Mouse (Mus musculus) liver, embryonic 12.5 days (tissue): ENCODE results near the gene Pik3ip1. TPM values are rescaled to one million over a fixed set of nuclear protein-coding genes. Genes with fewer than 3 reads are reported as not detected.
A peak's percentile ranks its signal among the peaks of the same experiment; 100 is the strongest.

Experiments used
- ATAC-seq: fragments of 200-750 bp; cut with Nextera tagmentation; 2 replicates; pipeline ENCODE4 v1.8.0; 2017; ENCODE audit warnings: moderate number of reproducible peaks, mild to moderate bottlenecking, moderate library complexity
- H3K27ac ChIP-seq: fragments of 300-500 bp; sonication (generic); 2 replicates; pipeline ENCODE4 v1.5.1; 2016; ENCODE audit warnings: mild to moderate bottlenecking
- H3K27me3 ChIP-seq: fragments of 300-500 bp; sonication (generic); replicated peaks from 2 replicates; pipeline ENCODE4 v1.6.1; 2016; ENCODE audit warnings: mild to moderate bottlenecking, moderate library complexity
- H3K36me3 ChIP-seq: fragments of 300-500 bp; sonication (generic); 2 replicates; pipeline ENCODE4 v1.6.1; 2016; ENCODE audit warnings: mild to moderate bottlenecking, moderate library complexity
- H3K4me1 ChIP-seq: fragments of 300-500 bp; sonication (generic); 2 replicates; pipeline ENCODE4 v1.6.1; 2016
- H3K4me2 ChIP-seq: fragments of 300-500 bp; sonication (generic); 2 replicates; pipeline ENCODE4 v1.6.1; 2016; ENCODE audit warnings: mild to moderate bottlenecking, moderate library complexity
- H3K4me3 ChIP-seq: fragments of 300-500 bp; sonication (generic); 2 replicates; pipeline ENCODE4 v1.5.1; 2016; ENCODE audit warnings: mild to moderate bottlenecking, moderate library complexity
- H3K9ac ChIP-seq: fragments of 300-500 bp; sonication (generic); 2 replicates; pipeline ENCODE4 v1.6.1; 2016; ENCODE audit warnings: mild to moderate bottlenecking, moderate library complexity
- H3K9me3 ChIP-seq: fragments of 300-500 bp; sonication (generic); replicated peaks from 2 replicates; pipeline ENCODE4 v1.6.1; 2016; ENCODE audit warnings: mild to moderate bottlenecking, moderate library complexity
- WGBS: fragments of 180-500 bp; shearing (Covaris S2); methylation state at CpG from one replicate; pipeline ENCODE4 v1.1.7; 2016; ENCODE audit not compliant: insufficient replicate concordance; 5-methylcytosine and 5-hydroxymethylcytosine counted together
- polyA plus RNA-seq: library from polyadenylated mRNA; unstranded; fragments of >200 nt; fragmentation: Nextera tagmentation; extraction: Ambion mirVana; gene quantifications from 2 replicates; pipeline ENCODE4 v1.2.1, GENCODE M21; 2016

Pik3ip1 gene
- polyA plus RNA-seq, 1 experiment from 2014 or later, result 1.8 TPM

GRCm38 (mm10) chr11:3291311-3292061 is 38.7 kb upstream of the Pik3ip1 start:
- 1% methylated on average over 26 of the region's 26 CpGs for WGBS
- no peaks in the 10 kb centered on the region for H3K9me3 ChIP-seq
- peak overlapping the region; percentile 87 for H3K4me3 ChIP-seq
- peak overlapping the region; percentile 92 for H3K9ac ChIP-seq
- H3K27me3 ChIP-seq, result 0 out of 2 replicates have a peak, but pooled peaks cover 4% of the 10 kb centered on the region
- peaks cover 89% of the 10 kb centered on the region for H3K4me1 ChIP-seq
- H3K4me2 ChIP-seq, result peak overlapping the region; percentile 100
- peak overlapping the region; percentile 95 for H3K27ac ChIP-seq
- no peak for ATAC-seq
- H3K36me3 ChIP-seq, result peaks cover 43% of the 10 kb centered on the region

DNA sequence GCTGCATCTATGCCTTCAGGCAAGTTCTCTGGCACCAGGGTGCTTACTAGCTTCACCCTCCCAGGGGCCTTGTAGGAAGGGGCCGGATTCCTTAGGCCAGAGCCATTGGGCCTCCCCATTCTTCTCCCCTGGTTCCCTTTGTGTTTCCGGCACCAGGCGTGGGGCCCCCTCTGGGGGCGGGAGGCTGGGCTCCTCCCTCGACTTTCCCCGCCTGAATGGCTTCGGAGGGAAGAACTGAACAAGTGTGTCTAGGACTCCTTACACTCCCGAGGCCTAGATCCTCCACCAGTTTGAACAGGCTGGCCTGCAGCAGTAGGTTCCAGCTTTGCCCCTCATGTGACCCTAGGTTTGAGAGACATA is 38.2 kb upstream of the Pik3ip1 start:
- Histone ChIP-seq H3K4me3 (peak overlapping the region; percentile 87), H3K4me1 (peaks cover 94% of the 10 kb centered on the region), H3K9me3 (no peaks in the 10 kb centered on the region), H3K9ac (peak overlapping the region; percentile 92), H3K27ac (peak overlapping the region; percentile 95), H3K27me3 (0 out of 2 replicates have a peak, but pooled peaks cover 4% of the 10 kb centered on the region), H3K4me2 (peak overlapping the region; percentile 100), H3K36me3 (peaks cover 49% of the 10 kb centered on the region)
- peak; percentile 52 for ATAC-seq
- whole genome bisulfite sequencing, result 0% methylated on average over 8 of the region's 8 CpGs

- H3K9ac ChIP-seq, result peak overlapping the region; percentile 92
- H3K4me3 ChIP-seq, result peak overlapping the region; percentile 87
- H3K27ac ChIP-seq, result peak overlapping the region; percentile 95
- H3K36me3 ChIP-seq, result peaks cover 56% of the 10 kb centered on the region
- 1% methylated on average over 8 of the region's 8 CpGs for WGBS
- H3K4me2 ChIP-seq, result peak overlapping the region; percentile 100
- H3K27me3 ChIP-seq, result 0 out of 2 replicates have a peak, but pooled peaks cover 4% of the 10 kb centered on the region
- ATAC-seq, result no peak
- peaks cover 90% of the 10 kb centered on the region for H3K4me1 ChIP-seq
- H3K9me3 ChIP-seq, result no peaks in the 10 kb centered on the region
Measured at GRCm38 (mm10) chr11:3292711-3293249, 37.4 kb upstream of the Pik3ip1 start.

- Histone ChIP-seq H3K9ac (peak overlapping the region; percentile 92), H3K27me3 (0 out of 2 replicates have a peak, but pooled peaks cover 4% of the 10 kb centered on the region), H3K4me3 (peak overlapping the region; percentile 87), H3K36me3 (peaks cover 62% of the 10 kb centered on the region), H3K9me3 (no peaks in the 10 kb centered on the region), H3K4me1 (peaks cover 90% of the 10 kb centered on the region), H3K4me2 (peak overlapping the region; percentile 100), H3K27ac (peak overlapping the region; percentile 95)
- no peak for ATAC-seq
- 57% methylated on average over 4 of the region's 4 CpGs for WGBS
Measured at GRCm38 (mm10) chr11:3293361-3293760, 36.8 kb upstream of the Pik3ip1 start.

DNA sequence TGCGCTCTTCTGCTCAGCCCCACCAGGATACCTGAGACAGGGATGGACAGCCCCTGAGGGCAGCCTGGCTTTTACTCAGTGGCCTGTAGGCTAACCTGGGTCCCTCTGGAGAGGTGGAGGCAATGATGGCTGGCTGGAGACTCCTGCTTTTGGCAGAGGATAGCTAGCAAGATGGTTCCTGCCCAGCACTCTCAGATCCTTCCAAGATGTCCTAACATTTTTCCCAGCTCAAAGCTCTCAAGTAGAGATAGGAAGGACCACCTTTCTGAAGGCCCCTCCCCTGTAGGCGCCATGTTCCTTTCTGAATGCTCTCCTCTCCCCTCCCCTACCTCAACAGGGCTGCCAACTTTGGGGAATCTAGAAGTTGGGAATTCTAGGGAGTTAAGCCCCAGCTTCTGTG is 35.6 kb upstream of the Pik3ip1 start:
- Histone ChIP-seq H3K4me2 (peak overlapping the region; percentile 100), H3K27ac (no peak overlapping the region)

DNA sequence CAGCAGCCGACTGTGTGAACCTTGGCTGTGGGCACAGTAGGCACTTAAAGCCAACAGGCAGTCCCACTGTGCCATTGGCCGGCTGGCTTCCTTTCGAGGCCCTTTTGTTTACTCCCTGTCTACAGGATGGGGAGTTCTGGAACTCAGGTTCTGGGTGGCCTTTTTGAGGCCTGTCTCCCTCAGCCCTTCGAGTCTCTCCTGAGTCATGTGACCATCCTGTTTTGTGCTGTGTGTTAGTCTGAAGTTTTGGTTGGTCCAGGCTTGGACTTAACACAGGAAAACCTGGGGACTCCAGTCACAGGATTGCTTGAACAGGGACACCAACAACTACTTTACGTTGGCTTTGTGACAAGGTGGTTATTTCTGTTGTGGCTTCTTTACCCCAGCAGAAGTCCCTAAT is 34.1 kb upstream of the Pik3ip1 start:
- Histone ChIP-seq H3K4me3 (no peak overlapping the region), H3K4me2 (no peak overlapping the region), H3K27ac (peak overlapping the region; percentile 41; the same call in 1 of the 2 replicates), H3K9ac (no peak overlapping the region), H3K4me1 (peaks cover 68% of the 10 kb centered on the region), H3K36me3 (peaks cover 88% of the 10 kb centered on the region), H3K27me3 (no peaks in the 10 kb centered on the region), H3K9me3 (no peaks in the 10 kb centered on the region)
- no peak for ATAC-seq
- WGBS, result 67% methylated on average over 5 of the region's 5 CpGs

More for the DNA sequence above, 35.6 kb upstream of the Pik3ip1 start:
- H3K4me3 ChIP-seq, result peak overlapping the region; percentile 87; the same call in 1 of the 2 replicates
- no peak for ATAC-seq
- H3K9ac ChIP-seq, result peak overlapping the region; percentile 9; the same call in 1 of the 2 replicates
- H3K27me3 ChIP-seq, result no peaks in the 10 kb centered on the region
- H3K4me1 ChIP-seq, result peaks cover 77% of the 10 kb centered on the region
- no peaks in the 10 kb centered on the region for H3K9me3 ChIP-seq
- peaks cover 75% of the 10 kb centered on the region for H3K36me3 ChIP-seq
- 82% methylated on average over 2 of the region's 2 CpGs for WGBS

- H3K36me3 ChIP-seq, result peaks cover 100% of the 10 kb centered on the region
- ATAC-seq, result peak; percentile 19; the same call in 1 of the 2 replicates
- no peak overlapping the region for H3K9ac ChIP-seq
- H3K27ac ChIP-seq, result peak overlapping the region; percentile 47; the same call in 1 of the 2 replicates
- no peak overlapping the region for H3K4me2 ChIP-seq
- WGBS, result 74% methylated on average over 10 of the region's 10 CpGs
- H3K4me3 ChIP-seq, result no peak overlapping the region
- H3K4me1 ChIP-seq, result peaks cover 47% of the 10 kb centered on the region
- H3K9me3 ChIP-seq, result no peaks in the 10 kb centered on the region
- no peaks in the 10 kb centered on the region for H3K27me3 ChIP-seq
Measured at GRCm38 (mm10) chr11:3297871-3298812, 32.1 kb upstream of the Pik3ip1 start.

DNA sequence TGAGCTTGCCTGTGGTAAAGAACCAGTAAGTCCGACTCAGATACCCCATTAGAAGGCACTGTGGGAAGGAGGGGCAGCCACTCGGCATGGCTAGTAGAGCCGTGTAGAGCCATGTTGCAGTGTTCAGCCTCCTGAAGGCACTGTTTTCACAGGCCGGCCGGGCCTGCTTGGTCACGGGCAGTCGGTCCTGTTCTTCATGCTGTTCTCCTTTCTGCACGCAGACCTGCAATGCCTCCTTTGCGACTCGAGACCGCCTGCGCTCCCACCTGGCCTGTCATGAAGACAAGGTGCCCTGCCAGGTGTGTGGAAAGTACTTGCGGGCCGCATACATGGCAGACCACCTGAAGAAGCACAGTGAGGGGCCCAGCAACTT is 31.4 kb upstream of the Pik3ip1 start:
- no peak for ATAC-seq
- peak overlapping the region; percentile 47; the same call in 1 of the 2 replicates for H3K27ac ChIP-seq
- WGBS, result 86% methylated on average over 14 of the region's 14 CpGs

DNA sequence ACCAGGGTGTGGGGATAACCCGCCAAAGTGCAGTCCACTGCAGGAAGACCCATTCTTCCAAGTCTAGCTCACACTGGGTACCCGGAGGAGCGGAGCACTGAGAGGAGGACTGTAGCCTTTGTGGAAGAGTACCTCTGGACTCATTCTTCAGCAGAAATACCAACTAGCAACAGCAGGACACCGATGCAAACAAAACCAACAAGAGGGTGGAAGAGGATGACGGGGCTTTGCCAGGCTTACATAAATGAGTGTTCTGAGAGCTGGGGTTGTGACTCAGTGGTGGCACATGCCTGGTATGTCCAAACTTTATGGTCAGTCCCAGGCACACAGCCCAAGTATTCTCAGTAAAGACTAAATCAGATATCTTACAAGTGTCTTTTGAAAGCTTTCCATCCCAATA is 29.1 kb upstream of the Pik3ip1 start:
- Histone ChIP-seq H3K4me1 (peaks cover 18% of the 10 kb centered on the region), H3K27me3 (no peaks in the 10 kb centered on the region), H3K27ac (no peak overlapping the region), H3K4me3 (no peak overlapping the region), H3K4me2 (no peak overlapping the region), H3K36me3 (peaks cover 99% of the 10 kb centered on the region), H3K9ac (no peak overlapping the region), H3K9me3 (no peaks in the 10 kb centered on the region)
- ATAC-seq, result no peak
- WGBS, result 86% methylated on average over 5 of the region's 5 CpGs

More for the DNA sequence above, 31.4 kb upstream of the Pik3ip1 start:
- no peak overlapping the region for H3K4me2 ChIP-seq
- H3K4me3 ChIP-seq, result no peak overlapping the region
- no peak overlapping the region for H3K9ac ChIP-seq
- peaks cover 100% of the 10 kb centered on the region for H3K36me3 ChIP-seq
- H3K9me3 ChIP-seq, result no peaks in the 10 kb centered on the region
- H3K27me3 ChIP-seq, result no peaks in the 10 kb centered on the region
- peaks cover 41% of the 10 kb centered on the region for H3K4me1 ChIP-seq

- ATAC-seq, result no peak
- 79% methylated on average over 4 of the region's 4 CpGs for WGBS
- Histone ChIP-seq H3K36me3 (peaks cover 99% of the 10 kb centered on the region), H3K27me3 (no peaks in the 10 kb centered on the region), H3K9me3 (no peaks in the 10 kb centered on the region), H3K9ac (no peak overlapping the region), H3K4me1 (peaks cover 7% of the 10 kb centered on the region; the same call in 1 of the 2 replicates), H3K4me2 (no peak overlapping the region), H3K27ac (no peak overlapping the region), H3K4me3 (no peak overlapping the region)
Measured at GRCm38 (mm10) chr11:3302385-3302784, 27.8 kb upstream of the Pik3ip1 start.

DNA sequence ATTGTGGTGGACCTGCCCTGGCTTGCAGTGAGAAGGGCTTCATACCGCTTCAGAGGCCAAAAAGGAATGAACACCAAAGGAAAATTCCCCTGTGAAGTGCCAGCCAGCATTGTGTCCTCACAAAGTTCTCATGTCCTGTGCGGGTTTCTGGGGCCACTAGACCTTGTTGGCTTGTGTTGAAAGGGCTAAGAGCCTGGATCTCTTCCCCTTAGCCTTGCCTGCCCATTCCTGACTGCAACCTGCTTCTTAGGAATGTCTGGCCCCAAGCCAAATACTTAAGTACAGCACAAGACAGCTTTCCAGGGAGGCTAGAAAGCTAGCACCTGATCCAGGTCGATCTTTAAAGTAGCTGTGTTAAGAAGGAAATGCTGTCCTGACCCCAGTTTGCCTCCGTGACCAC is 27.4 kb upstream of the Pik3ip1 start:
- Histone ChIP-seq H3K4me2 (no peak overlapping the region), H3K9me3 (no peaks in the 10 kb centered on the region), H3K9ac (no peak overlapping the region), H3K27me3 (no peaks in the 10 kb centered on the region), H3K4me1 (peaks cover 6% of the 10 kb centered on the region; the same call in 1 of the 2 replicates), H3K36me3 (peaks cover 99% of the 10 kb centered on the region), H3K4me3 (no peak overlapping the region), H3K27ac (no peak overlapping the region)
- 79% methylated on average over 4 of the region's 4 CpGs for WGBS
- ATAC-seq, result no peak
